Mouse (Mus musculus) right cerebral cortex, postnatal 4 days (tissue): ENCODE results near the gene Zfp629.

Experiments used
- DNase-seq: peaks from one replicate; pipeline ENCODE4 v3.0.0-alpha.2; 2022

The Zfp629 gene

GRCm38 (mm10) chr7:127613501-127613900 is 2.1 kb downstream of the Zfp629 start:
- no peak for DNase-seq

GRCm38 (mm10) chr7:127611561-127611960 is 4.0 kb downstream of the Zfp629 start:
- DNase-seq = no peak

GRCm38 (mm10) chr7:127611011-127611410 is 4.6 kb downstream of the Zfp629 start:
- no peak for DNase-seq

GRCm38 (mm10) chr7:127607150-127607549 is 8.4 kb downstream of the Zfp629 start:
- DNase-seq = no peak

- no peak for DNase-seq
Observed at GRCm38 (mm10) chr7:127604256-127604655, 11.3 kb downstream of the Zfp629 start.

- DNase-seq = no peak
Observed at GRCm38 (mm10) chr7:127602903-127603302, 12.7 kb downstream of the Zfp629 start.

GRCm38 (mm10) chr7:127601735-127602134 is 13.9 kb downstream of the Zfp629 start:
- DNase-seq = no peak

- no peak for DNase-seq
Observed at GRCm38 (mm10) chr7:127600612-127601011, 15.0 kb downstream of the Zfp629 start.

GRCm38 (mm10) chr7:127596747-127597146 is 18.9 kb downstream of the Zfp629 start:
- no peak for DNase-seq

GRCm38 (mm10) chr7:127592575-127592974 is 23.0 kb downstream of the Zfp629 start:
- DNase-seq = no peak

GRCm38 (mm10) chr7:127591108-127591507 is 24.5 kb downstream of the Zfp629 start:
- DNase-seq = no peak

- DNase-seq = no peak
Observed at GRCm38 (mm10) chr7:127589637-127590036, 26.0 kb downstream of the Zfp629 start.

GRCm38 (mm10) chr7:127588901-127589300 is 26.7 kb downstream of the Zfp629 start:
- no peak for DNase-seq

- DNase-seq = peak; percentile 82
Observed at GRCm38 (mm10) chr7:127588011-127588871, 27.4 kb downstream of the Zfp629 start, which contains the start of the genes Ccdc189 and Rnf40. TSS of gene Ccdc189 (minus strand) at chr7:127588595. TSS of gene Rnf40 (plus strand) at chr7:127588767.

- DNase-seq = no peak
Observed at GRCm38 (mm10) chr7:127587196-127587595, 28.4 kb downstream of the Zfp629 start.

- DNase-seq = no peak
Observed at GRCm38 (mm10) chr7:127586149-127586548, 29.4 kb downstream of the Zfp629 start.

GRCm38 (mm10) chr7:127585031-127585430 is 30.6 kb downstream of the Zfp629 start:
- no peak for DNase-seq

- no peak for DNase-seq
Observed at GRCm38 (mm10) chr7:127583260-127583659, 32.3 kb downstream of the Zfp629 start.

- DNase-seq = no peak
Observed at GRCm38 (mm10) chr7:127574115-127574514, 41.5 kb downstream of the Zfp629 start.

GRCm38 (mm10) chr7:127573503-127574008 is 42.0 kb downstream of the Zfp629 start:
- no peak for DNase-seq

- peak; percentile 76 for DNase-seq
Observed at GRCm38 (mm10) chr7:127572895-127573471, 42.6 kb downstream of the Zfp629 start, which contains the start of gene Phkg2. TSS of gene Phkg2 (plus strand) at chr7:127573340.

- no peak for DNase-seq
Observed at GRCm38 (mm10) chr7:127564381-127565150, 51.0 kb downstream of the Zfp629 start.

GRCm38 (mm10) chr7:127561340-127561858 is 54.2 kb downstream of the Zfp629 start, which contains the start of gene Tmem265:
TSS of gene Tmem265 (plus strand) at chr7:127561390.
- no peak for DNase-seq
